Mouse (Mus musculus) lung, adult 10 weeks (tissue): ENCODE measurements around the gene Hist2h2ac. TPM values are rescaled to one million over a fixed set of nuclear protein-coding genes. Genes with fewer than 3 reads are reported as not detected.

ENCODE experiments used
- polyA plus RNA-seq: library from polyadenylated mRNA; stranded (reverse); fragments of 350-450 nt; fragmentation: Illumina TruSeq; extraction: RNeasy Lipid Tissue Mini Kit (QIAGEN cat#74804); gene quantifications from one replicate; pipeline ENCODE4 v1.2.3, GENCODE M21; 2014; ENCODE audit warnings: low read depth, low replicate concordance; ENCODE audit not compliant: insufficient read depth

Hist2h2ac gene
- polyA plus RNA-seq, 1 experiment from 2014 or later: not detected

Other genes starting within 250 kb of the Hist2h2ac start
- gene Plekho1, start 224.9 kb downstream of the Hist2h2ac start, polyA plus RNA-seq: 84.1 TPM
- gene Vps45, start 162.4 kb downstream of the Hist2h2ac start, polyA plus RNA-seq: 19.7 TPM
- gene Otud7b, start 116.4 kb downstream of the Hist2h2ac start, polyA plus RNA-seq: 14.2 TPM
- 5.5 TPM for gene Mtmr11, start 58.9 kb downstream of the Hist2h2ac start, polyA plus RNA-seq
- 24.0 TPM for gene Sf3b4, start 48.5 kb downstream of the Hist2h2ac start, polyA plus RNA-seq
- 0.72 TPM for gene Sv2a, start 39.7 kb downstream of the Hist2h2ac start, polyA plus RNA-seq
- 43.7 TPM for gene Bola1, start 1.2 kb downstream of the Hist2h2ac start, polyA plus RNA-seq
- gene Hist2h2ab, start 1.0 kb downstream of the Hist2h2ac start, polyA plus RNA-seq: not detected
- 6.0 TPM for gene Hist2h2be, start 239 bp upstream of the Hist2h2ac start, polyA plus RNA-seq
- gene Hist2h3c2, start 18.2 kb upstream of the Hist2h2ac start, polyA plus RNA-seq: 6.1 TPM
- 119 TPM for gene Hist2h2aa2, start 19.4 kb upstream of the Hist2h2ac start, polyA plus RNA-seq
- 16.0 TPM for gene Hist2h2aa1, start 24.6 kb upstream of the Hist2h2ac start, polyA plus RNA-seq
- gene Hist2h3c1, start 25.8 kb upstream of the Hist2h2ac start, polyA plus RNA-seq: not detected
- not detected for gene Hist2h4, start 42.4 kb upstream of the Hist2h2ac start, polyA plus RNA-seq
- not detected for gene Hist2h3b, start 47.8 kb upstream of the Hist2h2ac start, polyA plus RNA-seq
- gene Hist2h2bb, start 48.9 kb upstream of the Hist2h2ac start, polyA plus RNA-seq: not detected
- gene Fcgr1, start 73.1 kb upstream of the Hist2h2ac start, polyA plus RNA-seq: 5.0 TPM
- not detected for gene BC107364, start 231.4 kb upstream of the Hist2h2ac start, polyA plus RNA-seq